Mouse (Mus musculus) heart, embryonic 16.5 days (tissue): ENCODE results near the gene Cd22. TPM values are rescaled to one million over a fixed set of nuclear protein-coding genes. Genes with fewer than 3 reads are reported as not detected.
"Not testable (repeated sequence)": the region's sequence is repeated elsewhere in the genome, so short reads cannot be mapped to it uniquely, and the experiment has no call there.

ENCODE experiments used
- ATAC-seq: fragments of 200-750 bp; cut with Nextera tagmentation; replicated peaks from 2 replicates; pipeline ENCODE4 v1.8.0; 2017; ENCODE audit warnings: moderate number of reproducible peaks; ENCODE audit not compliant: insufficient read depth, low FRiP score; ENCODE audit errors: extremely low read depth
- H3K27ac ChIP-seq: fragments of 300-500 bp; sonication (generic); 2 replicates; pipeline ENCODE4 v1.5.1; 2014; ENCODE audit warnings: mild to moderate bottlenecking, low read length, control low read depth, moderate library complexity
- H3K27me3 ChIP-seq: fragments of 300-500 bp; sonication (generic); 2 replicates; pipeline ENCODE4 v1.6.1; 2014; ENCODE audit warnings: low read length, mixed read lengths; ENCODE audit not compliant: control insufficient read depth, insufficient read depth
- H3K36me3 ChIP-seq: fragments of 300-500 bp; sonication (generic); 2 replicates; pipeline ENCODE4 v1.6.1; 2014; ENCODE audit not compliant: control insufficient read depth, insufficient read depth
- H3K4me1 ChIP-seq: fragments of 300-500 bp; sonication (generic); 2 replicates; pipeline ENCODE4 v1.6.1; 2014; ENCODE audit warnings: low read length, mixed read lengths; ENCODE audit not compliant: control insufficient read depth, insufficient read depth
- H3K4me2 ChIP-seq: fragments of 300-500 bp; sonication (generic); 2 replicates; pipeline ENCODE4 v1.6.1; 2014; ENCODE audit warnings: low read depth, mild to moderate bottlenecking, control low read depth, low read length
- H3K4me3 ChIP-seq: fragments of 300-500 bp; sonication (generic); 2 replicates; pipeline ENCODE4 v1.5.1; 2014; ENCODE audit warnings: mild to moderate bottlenecking, control low read depth, low read length
- H3K9ac ChIP-seq: fragments of 300-500 bp; sonication (generic); 2 replicates; pipeline ENCODE4 v1.6.1; 2014; ENCODE audit warnings: low read length, control low read depth
- H3K9me3 ChIP-seq: fragments of 300-500 bp; sonication (generic); replicated peaks from 2 replicates; pipeline ENCODE4 v1.6.1; 2016; ENCODE audit warnings: low read length; ENCODE audit not compliant: control insufficient read depth
- WGBS: fragments of 180-500 bp; shearing (Covaris S2); extraction: QIAGEN DNeasy Blood & Tissue Kit; methylation state at CpG from one replicate; pipeline ENCODE4 v1.1.7; 2014; 5-methylcytosine and 5-hydroxymethylcytosine counted together
- polyA plus RNA-seq: library from polyadenylated mRNA; unstranded; fragments of >200 nt; fragmentation: Nextera tagmentation; extraction: Ambion mirVana; gene quantifications from 2 replicates; pipeline ENCODE4 v1.2.1, GENCODE M21; 2015

Cd22 gene
- polyA plus RNA-seq, 1 experiment from 2014 or later: 0.14 TPM

GRCm38 (mm10) chr7:30840306-30840705 lies 39.8 kb downstream of the Cd22 start:
- no peak for ATAC-seq
- no peak overlapping the region for H3K9ac ChIP-seq
- H3K27me3 ChIP-seq: no peaks in the 10 kb centered on the region
- H3K9me3 ChIP-seq: no peaks in the 10 kb centered on the region
- H3K36me3 ChIP-seq: no peaks in the 10 kb centered on the region
- WGBS: 62% methylated on average over 3 of the region's 3 CpGs
- no peak overlapping the region for H3K4me3 ChIP-seq
- H3K27ac ChIP-seq: no peak overlapping the region
- H3K4me1 ChIP-seq: peaks cover 4% of the 10 kb centered on the region; the same call in 1 of the 2 replicates
- no peak overlapping the region for H3K4me2 ChIP-seq

GRCm38 (mm10) chr7:30837277-30837676 lies 42.9 kb downstream of the Cd22 start:
- Histone ChIP-seq H3K36me3 (no peaks in the 10 kb centered on the region), H3K4me2 (no peak overlapping the region), H3K4me3 (no peak overlapping the region), H3K27ac (no peak overlapping the region), H3K9me3 (no peaks in the 10 kb centered on the region), H3K4me1 (peaks cover 4% of the 10 kb centered on the region; the same call in 1 of the 2 replicates), H3K9ac (no peak overlapping the region), H3K27me3 (no peaks in the 10 kb centered on the region)
- no peak for ATAC-seq

GRCm38 (mm10) chr7:30832684-30833083 lies 47.5 kb downstream of the Cd22 start:
- not testable (repeated sequence) for H3K4me3 ChIP-seq, H3K9ac ChIP-seq, H3K36me3 ChIP-seq, H3K4me1 ChIP-seq, H3K9me3 ChIP-seq, H3K27ac ChIP-seq, H3K27me3 ChIP-seq, ATAC-seq
- peak overlapping the region; percentile 42; the same call in 1 of the 2 replicates for H3K4me2 ChIP-seq
- WGBS: 14% methylated on average over 7 of the region's 11 CpGs

GRCm38 (mm10) chr7:30832261-30832660 lies 47.9 kb downstream of the Cd22 start:
- no peak overlapping the region for H3K9ac ChIP-seq
- no peaks in the 10 kb centered on the region for H3K36me3 ChIP-seq
- H3K9me3 ChIP-seq: no peaks in the 10 kb centered on the region
- no peak overlapping the region for H3K4me3 ChIP-seq
- H3K4me1 ChIP-seq: no peaks in the 10 kb centered on the region
- 51% methylated on average over 16 of the region's 17 CpGs for WGBS
- ATAC-seq: no peak
- no peaks in the 10 kb centered on the region for H3K27me3 ChIP-seq
- no peak overlapping the region for H3K27ac ChIP-seq
- H3K4me2 ChIP-seq: peak overlapping the region; percentile 42; the same call in 1 of the 2 replicates

- WGBS: 64% methylated on average over 3 of the region's 3 CpGs
- ATAC-seq: no peak
- Histone ChIP-seq H3K36me3 (no peaks in the 10 kb centered on the region), H3K9ac (no peak overlapping the region), H3K27ac (no peak overlapping the region), H3K4me3 (no peak overlapping the region), H3K9me3 (no peaks in the 10 kb centered on the region), H3K27me3 (no peaks in the 10 kb centered on the region), H3K4me2 (no peak overlapping the region), H3K4me1 (no peaks in the 10 kb centered on the region)
Measured at GRCm38 (mm10) chr7:30829428-30829827, 50.7 kb downstream of the Cd22 start.

- H3K4me1 ChIP-seq, H3K27ac ChIP-seq, H3K9ac ChIP-seq, H3K4me2 ChIP-seq, H3K4me3 ChIP-seq, ATAC-seq, H3K9me3 ChIP-seq, H3K27me3 ChIP-seq, H3K36me3 ChIP-seq: not testable (repeated sequence)
Measured at GRCm38 (mm10) chr7:30828871-30829270, 51.3 kb downstream of the Cd22 start.

GRCm38 (mm10) chr7:30826660-30827059 lies 53.5 kb downstream of the Cd22 start:
- 90% methylated on average over 10 of the region's 10 CpGs for WGBS
- Histone ChIP-seq H3K36me3 (no peaks in the 10 kb centered on the region), H3K27me3 (no peaks in the 10 kb centered on the region), H3K4me1 (no peaks in the 10 kb centered on the region), H3K9ac (no peak overlapping the region), H3K27ac (no peak overlapping the region), H3K9me3 (no peaks in the 10 kb centered on the region), H3K4me3 (no peak overlapping the region), H3K4me2 (no peak overlapping the region)
- ATAC-seq: no peak

GRCm38 (mm10) chr7:30824306-30824705 lies 55.8 kb downstream of the Cd22 start:
- Histone ChIP-seq H3K27ac (no peak overlapping the region), H3K4me2 (no peak overlapping the region), H3K9me3 (no peaks in the 10 kb centered on the region), H3K4me1 (no peaks in the 10 kb centered on the region), H3K36me3 (no peaks in the 10 kb centered on the region), H3K9ac (no peak overlapping the region), H3K4me3 (no peak overlapping the region), H3K27me3 (no peaks in the 10 kb centered on the region; the same call in 1 of the 2 replicates)
- no peak for ATAC-seq
- 89% methylated on average over 3 of the region's 3 CpGs for WGBS

- Histone ChIP-seq H3K4me2 (no peak within 1 kb of the TSS), H3K9me3 (no peaks in the 10 kb centered on the region), H3K4me1 (no peaks in the 10 kb centered on the region), H3K9ac (no peak within 1 kb of the TSS), H3K4me3 (no peak within 1 kb of the TSS), H3K27ac (no peak within 1 kb of the TSS), H3K36me3 (no peaks in the 10 kb centered on the region), H3K27me3 (no peaks in the 10 kb centered on the region; the same call in 1 of the 2 replicates)
- no peak for ATAC-seq
- WGBS: 82% methylated on average over 18 of the region's 18 CpGs
Measured at GRCm38 (mm10) chr7:30823675-30824074, 56.5 kb downstream of the Cd22 start, which contains the start of gene Ffar2. Ffar2 (minus strand) TSS chr7:30823775.
